Mouse (Mus musculus) splenic B cell, adult 2 months (primary cell): ENCODE results near the gene Cldn4.

ENCODE experiments used
- DNase-seq: peaks from one replicate; pipeline ENCODE4 v3.0.0-alpha.2; 2011; ENCODE audit warnings: low read depth, low spot score
- H3K27me3 ChIP-seq: 2 replicates; pipeline ENCODE4 v1.6.1; 2012; ENCODE audit warnings: mild to moderate bottlenecking, low read length, moderate library complexity, mixed read lengths; ENCODE audit not compliant: control insufficient read depth, poor library complexity, insufficient read depth, severe bottlenecking
- H3K36me3 ChIP-seq: 2 replicates; pipeline ENCODE4 v1.6.1; 2012; ENCODE audit warnings: mild to moderate bottlenecking, low read length, moderate library complexity, mixed read lengths; ENCODE audit not compliant: control insufficient read depth, poor library complexity, insufficient read depth, severe bottlenecking

Gene Cldn4

DNA sequence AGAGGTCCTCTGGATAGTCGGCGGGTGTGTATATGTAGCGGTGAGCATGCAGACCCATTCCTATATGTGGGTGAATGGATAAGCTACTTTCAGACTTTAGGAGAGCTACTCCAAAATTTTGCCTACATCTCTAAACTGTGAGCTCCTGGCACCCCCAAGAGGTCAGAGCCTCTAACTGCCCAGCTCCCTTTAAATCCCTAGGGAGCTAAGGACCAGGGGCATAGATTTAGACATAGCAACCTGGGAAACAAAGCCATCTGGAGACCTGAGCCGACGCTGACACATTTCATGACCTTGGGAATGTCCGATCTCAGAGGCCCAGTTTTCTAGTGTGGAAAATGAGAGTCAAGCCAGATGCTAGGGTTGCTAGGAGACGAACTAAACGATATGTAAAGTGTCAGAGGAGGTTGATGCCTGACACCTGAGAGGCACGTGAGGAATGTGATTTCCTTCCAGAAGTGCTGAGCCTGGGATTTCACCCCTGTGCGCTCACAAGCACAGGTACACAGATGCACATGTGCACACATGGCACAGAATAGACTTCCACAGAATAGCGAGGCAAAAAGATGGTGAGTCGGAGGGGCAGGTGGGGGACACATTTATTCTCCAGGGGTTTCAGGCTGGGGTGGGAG, 45.6 kb downstream of the Cldn4 start:
- no peaks in the 10 kb centered on the region for H3K36me3 ChIP-seq

DNA sequence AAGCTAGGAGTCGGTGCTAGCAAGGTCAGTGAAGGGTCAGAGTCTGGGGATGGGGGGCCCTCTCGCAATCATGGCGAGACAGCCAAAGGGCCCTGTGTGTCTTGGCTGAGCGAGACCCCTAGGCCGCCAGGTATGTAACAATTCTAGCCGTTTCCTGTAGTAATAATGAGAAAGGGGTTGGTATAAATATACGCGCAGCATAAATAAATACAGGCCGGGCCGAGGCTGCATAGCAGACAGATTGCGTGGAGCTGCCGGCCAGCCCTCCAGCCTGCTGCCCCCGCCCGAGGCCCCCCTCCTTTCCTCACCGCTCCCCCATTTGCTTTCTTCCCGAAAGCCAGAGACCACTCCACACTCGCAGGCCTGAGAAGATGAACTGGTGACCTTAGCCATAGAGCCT, 49.1 kb downstream of the Cldn4 start:
- DNase-seq: no peak
- no peaks in the 10 kb centered on the region; the same call in 1 of the 2 replicates for H3K27me3 ChIP-seq
- H3K36me3 ChIP-seq: no peaks in the 10 kb centered on the region

More for the DNA sequence above, 45.6 kb downstream of the Cldn4 start:
- no peak for DNase-seq
- no peaks in the 10 kb centered on the region for H3K27me3 ChIP-seq

DNA sequence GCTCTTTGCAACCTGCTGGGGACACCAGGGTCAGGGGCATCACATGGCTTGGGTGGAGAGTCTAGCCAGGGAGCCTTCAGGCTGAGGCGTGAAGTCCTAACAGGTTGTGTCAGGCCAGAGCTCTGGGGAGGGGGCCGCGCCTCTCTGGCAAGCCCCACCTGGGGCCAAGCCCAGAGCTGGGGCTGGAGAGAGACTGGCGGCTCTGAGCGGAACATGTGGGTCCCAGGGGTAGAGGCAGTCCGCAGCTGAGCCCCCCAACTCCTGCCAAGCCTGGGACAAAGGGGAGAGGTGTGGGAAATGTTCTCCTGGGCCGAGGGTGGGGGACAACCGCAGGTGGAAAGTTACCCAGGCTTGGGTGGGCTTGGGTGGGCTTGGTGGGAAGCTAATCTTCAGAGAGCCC, 49.8 kb downstream of the Cldn4 start:
- no peaks in the 10 kb centered on the region; the same call in 1 of the 2 replicates for H3K27me3 ChIP-seq
- H3K36me3 ChIP-seq: no peaks in the 10 kb centered on the region
- no peak for DNase-seq

DNA sequence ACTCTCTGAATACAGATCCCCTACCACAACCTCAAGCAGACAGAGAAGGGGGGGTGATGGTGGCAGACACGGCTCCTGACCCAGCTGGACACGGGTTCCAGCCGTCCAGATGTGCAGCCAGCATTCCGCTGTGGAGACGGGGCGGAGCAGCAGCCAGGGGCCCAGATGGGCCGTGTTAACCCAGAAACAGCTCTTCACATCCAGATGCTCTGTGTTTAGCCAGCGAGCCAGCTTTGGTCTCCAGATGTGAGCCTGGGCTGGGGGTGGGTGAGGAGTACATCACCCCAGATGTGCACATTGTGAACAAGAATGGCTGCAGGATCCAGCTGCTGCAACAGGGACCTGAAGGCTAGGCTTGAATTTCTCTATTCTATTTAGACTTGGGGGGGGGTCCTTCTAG, 51.4 kb downstream of the Cldn4 start:
- no peaks in the 10 kb centered on the region for H3K36me3 ChIP-seq
- no peak for DNase-seq
- no peaks in the 10 kb centered on the region; the same call in 1 of the 2 replicates for H3K27me3 ChIP-seq
